Mouse (Mus musculus) heart, postnatal 0 days (tissue): ENCODE measurements around the gene Gpr171. TPM values are rescaled to one million over a fixed set of nuclear protein-coding genes. Genes with fewer than 3 reads are reported as not detected.

Source experiments
- ATAC-seq: fragments of 200-750 bp; cut with Nextera tagmentation; 2 replicates; pipeline ENCODE4 v1.8.0; 2017; ENCODE audit warnings: low read depth, moderate number of reproducible peaks, moderate library complexity; ENCODE audit not compliant: insufficient read depth
- DNase-seq: peaks from one replicate; pipeline ENCODE4 v3.0.0-alpha.2; 2016; ENCODE audit warnings: low spot score
- H3K27ac ChIP-seq: fragments of 300-500 bp; sonication (generic); 2 replicates; pipeline ENCODE4 v1.5.1; 2014; ENCODE audit warnings: low read depth, mild to moderate bottlenecking
- H3K27me3 ChIP-seq: fragments of 300-500 bp; sonication (generic); 2 replicates; pipeline ENCODE4 v1.6.1; 2014; ENCODE audit warnings: low read length, mixed read lengths; ENCODE audit not compliant: control insufficient read depth, insufficient read depth
- H3K36me3 ChIP-seq: fragments of 300-500 bp; sonication (generic); replicated peaks from 2 replicates; pipeline ENCODE4 v1.6.1; 2014; ENCODE audit warnings: low read length, mixed read lengths; ENCODE audit not compliant: control insufficient read depth, insufficient read depth
- H3K4me1 ChIP-seq: fragments of 300-500 bp; sonication (generic); 2 replicates; pipeline ENCODE4 v1.6.1; 2014; ENCODE audit warnings: antibody characterized with exemption; ENCODE audit not compliant: control insufficient read depth, insufficient read depth
- H3K4me2 ChIP-seq: fragments of 300-500 bp; sonication (generic); 2 replicates; pipeline ENCODE4 v1.6.1; 2014; ENCODE audit warnings: low read depth, mild to moderate bottlenecking, low read length, moderate library complexity
- H3K4me3 ChIP-seq: fragments of 300-500 bp; sonication (generic); 2 replicates; pipeline ENCODE4 v1.5.1; 2014; ENCODE audit warnings: low read depth, low read length
- H3K9ac ChIP-seq: fragments of 300-500 bp; sonication (generic); replicated peaks from 2 replicates; pipeline ENCODE4 v1.6.1; 2014; ENCODE audit warnings: low read depth, low read length, mixed read lengths
- H3K9me3 ChIP-seq: fragments of 300-500 bp; sonication (generic); replicated peaks from 2 replicates; pipeline ENCODE4 v1.6.1; 2016; ENCODE audit warnings: low read length; ENCODE audit not compliant: control insufficient read depth
- CTCF ChIP-seq: IDR thresholded peaks from 2 replicates; pipeline ENCODE4 v1.5.1; 2016; ENCODE audit warnings: antibody characterized with exemption, control low read depth, low read depth
- EP300 ChIP-seq: IDR thresholded peaks from 2 replicates; pipeline ENCODE4 v1.6.1; 2016; ENCODE audit warnings: antibody characterized with exemption, low read depth
- WGBS: fragments of 180-500 bp; shearing (Covaris S2); extraction: QIAGEN DNeasy Blood & Tissue Kit; methylation state at CpG from one replicate; pipeline ENCODE4 v1.1.7; 2014; 5-methylcytosine and 5-hydroxymethylcytosine counted together
- polyA plus RNA-seq: library from polyadenylated mRNA; unstranded; fragments of >200 nt; fragmentation: Nextera tagmentation; extraction: Ambion mirVana; gene quantifications from 2 replicates; pipeline ENCODE4 v1.2.1, GENCODE M21; 2015
- total RNA-seq: library from RNA; depleted of rRNA; stranded (reverse); fragments of >200 nt; gene quantifications from 2 replicates; pipeline ENCODE4 v1.2.3, GENCODE M21; 2014; ENCODE audit warnings: low replicate concordance

The Gpr171 gene
- total and polyA plus RNA-seq, 2 experiments from 2014 or later, result 0.29 TPM; not detected in 1

DNA sequence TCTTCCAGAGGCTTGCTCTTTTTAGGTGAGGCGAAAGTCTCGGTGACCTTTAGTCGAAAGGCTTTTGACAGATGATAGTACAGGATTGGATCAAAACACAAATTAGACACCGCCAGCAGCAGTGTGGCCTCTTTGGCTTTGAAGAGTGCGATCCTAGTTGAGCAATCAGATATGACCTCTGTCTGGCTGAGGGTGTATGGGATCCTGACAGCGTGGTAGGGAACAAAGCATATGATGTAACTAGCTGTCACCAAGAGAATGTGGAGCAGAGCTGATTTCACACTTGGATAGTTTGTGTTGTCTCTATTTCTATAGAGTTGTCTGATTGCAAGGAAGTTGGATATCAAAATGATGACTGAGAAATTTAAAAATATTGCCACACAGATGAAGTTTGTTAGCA lies 4.2 kb downstream of the Gpr171 start:
- Histone ChIP-seq H3K36me3 (no peaks in the 10 kb centered on the region), H3K27me3 (no peaks in the 10 kb centered on the region), H3K27ac (no peak overlapping the region), H3K4me1 (no peaks in the 10 kb centered on the region; the same call in 1 of the 2 replicates), H3K4me2 (no peak overlapping the region), H3K9me3 (no peaks in the 10 kb centered on the region), H3K9ac (no peak overlapping the region), H3K4me3 (no peak overlapping the region)
- WGBS, result 60% methylated on average over 6 of the region's 6 CpGs
- DNase-seq (no peak), ATAC-seq (no peak)
- TF ChIP-seq EP300 (no peak), CTCF (no peak)

DNA sequence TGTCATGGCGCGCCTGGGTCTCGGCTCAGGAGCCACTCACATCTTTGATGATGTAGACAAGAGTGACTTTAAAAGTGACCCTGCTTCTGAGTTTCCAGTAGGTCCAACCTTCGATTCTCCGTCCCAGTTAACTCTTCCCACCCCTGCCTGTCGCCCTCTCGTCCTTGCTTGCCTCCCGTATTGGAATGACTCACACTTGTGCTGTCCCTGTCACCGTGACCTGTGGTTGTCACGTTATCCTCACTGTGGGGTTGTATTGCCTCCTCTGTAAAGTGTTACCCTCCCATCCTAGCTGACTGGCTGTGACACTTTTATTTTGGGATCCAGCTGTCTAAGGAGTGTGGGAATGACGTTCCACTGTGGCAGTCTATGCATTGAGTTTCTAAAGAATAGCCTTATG lies 8.9 kb downstream of the Gpr171 start:
- WGBS, result 58% methylated on average over 11 of the region's 11 CpGs
- H3K27ac ChIP-seq, result no peak overlapping the region
- H3K4me3 ChIP-seq, result no peak overlapping the region
- no peak for DNase-seq
- no peak for ATAC-seq
- H3K9ac ChIP-seq, result no peak overlapping the region
- H3K36me3 ChIP-seq, result no peaks in the 10 kb centered on the region
- no peaks in the 10 kb centered on the region for H3K9me3 ChIP-seq
- TF ChIP-seq EP300 (no peak), CTCF (no peak)
- no peaks in the 10 kb centered on the region for H3K4me1 ChIP-seq
- H3K4me2 ChIP-seq, result no peak overlapping the region
- H3K27me3 ChIP-seq, result no peaks in the 10 kb centered on the region

DNA sequence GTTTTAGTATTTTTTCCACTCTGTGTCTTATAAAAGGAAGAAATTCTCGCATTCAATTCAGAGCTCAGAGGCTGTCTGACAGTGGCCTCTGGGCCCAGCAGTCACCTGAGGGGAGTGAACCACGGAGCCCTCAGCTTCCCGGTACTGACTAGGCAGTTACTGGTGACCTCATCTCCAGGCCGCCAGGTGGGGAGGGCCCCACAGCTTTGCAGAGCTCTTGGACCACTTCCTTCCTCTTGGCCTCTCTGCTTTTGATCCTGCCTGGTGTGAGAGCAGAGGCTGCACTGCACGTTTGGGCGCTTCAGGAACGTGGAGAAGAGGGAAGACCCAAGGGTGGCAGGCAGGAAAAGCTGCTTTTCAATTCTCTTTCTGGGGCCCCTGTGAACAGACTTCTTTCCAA lies 20.7 kb downstream of the Gpr171 start:
- Histone ChIP-seq H3K27me3 (no peaks in the 10 kb centered on the region), H3K9ac (no peak overlapping the region), H3K4me1 (no peaks in the 10 kb centered on the region), H3K4me3 (no peak overlapping the region), H3K27ac (no peak overlapping the region), H3K36me3 (no peaks in the 10 kb centered on the region), H3K4me2 (no peak overlapping the region), H3K9me3 (no peaks in the 10 kb centered on the region)
- no peak for TF ChIP-seq EP300
- TF ChIP-seq CTCF, result no peak
- no peak; the same call in 1 of the 2 replicates for ATAC-seq
- 15% methylated on average over 7 of the region's 7 CpGs for WGBS
- DNase-seq, result no peak

DNA sequence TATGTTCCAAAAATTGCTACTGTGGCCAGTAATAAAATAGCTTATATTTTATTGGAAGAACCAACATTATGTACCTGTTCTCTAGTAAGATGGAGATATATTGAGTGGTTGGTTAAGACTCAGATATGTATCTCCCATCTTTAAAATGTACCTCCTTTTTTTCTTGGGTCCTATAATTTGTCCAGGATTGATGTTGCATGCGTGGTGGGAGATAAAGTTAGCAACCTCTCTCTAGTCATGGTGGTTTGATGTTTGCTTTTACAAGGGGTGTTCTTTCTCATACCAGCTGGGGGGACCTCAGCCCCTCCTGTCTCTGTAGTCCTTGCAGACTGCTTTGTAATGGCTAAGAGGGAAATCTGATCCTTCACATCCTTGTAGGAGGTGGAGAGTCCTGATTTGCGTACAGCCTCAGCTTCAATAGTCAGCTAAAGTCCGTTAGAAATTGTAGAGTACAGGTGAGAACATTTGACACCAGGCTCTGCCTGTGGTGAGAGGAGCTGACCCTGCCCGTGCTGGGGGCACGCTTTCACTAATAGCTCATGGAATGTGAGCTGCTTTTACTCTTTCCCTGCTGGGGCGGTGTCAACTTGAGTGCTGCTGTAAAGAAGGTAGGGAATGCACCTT lies 21.2 kb downstream of the Gpr171 start:
- Histone ChIP-seq H3K4me1 (no peaks in the 10 kb centered on the region), H3K4me2 (no peak overlapping the region), H3K4me3 (no peak overlapping the region), H3K36me3 (no peaks in the 10 kb centered on the region), H3K27ac (no peak overlapping the region), H3K9ac (no peak overlapping the region), H3K27me3 (no peaks in the 10 kb centered on the region), H3K9me3 (no peaks in the 10 kb centered on the region)
- TF ChIP-seq EP300, result no peak
- TF ChIP-seq CTCF, result no peak
- no peak for ATAC-seq
- DNase-seq, result no peak
- WGBS, result 32% methylated on average over 6 of the region's 6 CpGs

DNA sequence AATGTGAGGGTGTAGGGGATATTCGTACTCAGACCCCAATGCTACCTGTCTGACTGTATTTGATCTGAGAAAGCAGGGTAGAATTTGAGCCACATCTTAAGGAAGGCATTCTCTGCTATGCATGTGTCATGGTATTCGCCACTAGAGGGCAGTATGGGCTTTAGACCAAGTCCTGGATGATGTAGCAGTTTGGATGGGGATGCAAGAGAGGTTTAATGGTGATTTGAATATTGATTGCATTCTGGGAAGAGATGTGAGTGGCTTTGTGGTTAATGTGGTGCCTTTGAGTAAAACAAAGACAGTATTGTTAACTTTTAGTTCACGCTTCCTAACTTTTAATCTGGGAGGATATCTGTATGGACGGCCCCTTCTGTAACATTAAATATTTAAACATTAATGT lies 22.3 kb downstream of the Gpr171 start:
- H3K9ac ChIP-seq, result no peak overlapping the region
- WGBS, result 44% methylated on average over 4 of the region's 4 CpGs
- DNase-seq (peak; percentile 71), ATAC-seq (no peak; the same call in 1 of the 2 replicates)
- H3K4me1 ChIP-seq, result no peaks in the 10 kb centered on the region
- H3K4me2 ChIP-seq, result no peak overlapping the region
- H3K4me3 ChIP-seq, result no peak overlapping the region
- H3K9me3 ChIP-seq, result no peaks in the 10 kb centered on the region
- no peaks in the 10 kb centered on the region for H3K27me3 ChIP-seq
- H3K27ac ChIP-seq, result no peak overlapping the region
- TF ChIP-seq EP300 (no peak), CTCF (peak; percentile 88)
- no peaks in the 10 kb centered on the region for H3K36me3 ChIP-seq

DNA sequence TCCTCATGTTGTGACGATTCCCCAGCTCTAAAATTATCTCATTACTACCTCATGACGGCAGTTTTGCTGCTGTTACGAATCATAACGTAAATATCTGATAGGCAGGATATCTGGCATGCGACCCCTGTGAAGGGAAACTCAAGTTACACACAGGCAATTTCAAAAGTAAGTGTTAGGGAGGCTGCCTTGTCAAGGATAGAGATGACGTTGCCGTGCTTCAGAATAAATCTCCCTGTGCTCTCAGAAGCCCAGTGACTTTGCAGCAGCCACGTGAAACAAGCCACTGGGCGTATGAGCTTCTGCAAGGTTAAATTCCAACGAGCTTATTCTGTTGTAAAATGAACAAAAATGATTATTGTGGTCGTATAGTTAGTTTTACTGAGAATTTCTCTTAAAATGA lies 23.0 kb downstream of the Gpr171 start:
- Histone ChIP-seq H3K4me1 (no peaks in the 10 kb centered on the region), H3K9me3 (no peaks in the 10 kb centered on the region), H3K27me3 (no peaks in the 10 kb centered on the region), H3K4me2 (no peak overlapping the region), H3K9ac (no peak overlapping the region), H3K27ac (no peak overlapping the region), H3K4me3 (no peak overlapping the region), H3K36me3 (no peaks in the 10 kb centered on the region)
- TF ChIP-seq EP300 (no peak), CTCF (no peak)
- ATAC-seq (no peak), DNase-seq (no peak)
- WGBS, result 61% methylated on average over 11 of the region's 11 CpGs
